Mouse (Mus musculus): ENCODE results near the gene Fut2.
A peak's percentile ranks its signal among the peaks of the same experiment; 100 is the strongest.

Fut2 gene

DNA sequence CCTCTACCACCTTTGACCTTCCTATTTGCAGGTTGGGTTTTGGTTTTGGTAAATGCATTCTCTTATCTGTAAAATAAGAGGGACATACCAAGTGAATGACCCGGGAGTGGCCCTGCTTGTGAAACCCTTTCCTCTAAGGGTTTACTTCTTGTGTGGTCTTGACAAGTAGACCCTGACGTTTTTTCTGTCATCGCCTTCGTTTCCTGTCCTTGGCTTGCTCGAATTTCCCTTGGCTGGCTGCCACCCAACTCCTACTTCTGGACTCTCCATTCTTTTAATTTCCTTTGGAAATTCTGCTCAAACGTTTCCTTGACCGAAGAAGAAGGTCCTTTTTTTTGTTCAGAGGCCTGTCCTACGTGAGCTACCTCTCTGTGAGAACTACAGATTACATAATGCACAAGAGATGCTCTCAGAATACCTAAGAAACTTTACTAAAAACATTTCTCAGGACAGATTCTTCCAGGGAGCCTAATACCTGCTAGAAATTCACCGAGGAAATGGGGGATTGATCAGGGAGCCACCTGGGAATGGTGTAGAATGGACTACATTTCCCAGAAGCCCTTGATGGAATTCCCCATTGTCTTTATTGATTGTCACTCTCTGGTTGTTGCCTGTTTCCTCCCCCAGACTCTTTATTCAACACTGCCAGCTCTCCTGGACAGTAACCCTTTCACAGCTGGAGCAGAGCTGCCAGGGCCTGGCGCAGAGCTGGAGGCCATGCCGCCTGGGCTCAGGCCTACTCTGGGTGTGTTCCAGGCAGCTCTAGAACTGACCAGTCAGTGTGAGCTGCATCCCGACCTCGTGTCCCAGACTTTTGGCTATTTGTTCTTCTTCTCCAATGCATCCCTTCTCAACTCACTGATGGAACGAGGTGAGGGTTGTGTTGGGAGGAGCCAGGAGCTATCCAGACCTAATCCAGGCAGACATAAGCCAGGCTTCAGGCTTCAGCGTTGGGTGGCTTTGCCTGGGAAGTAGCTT lies 30.2 kb downstream of the Fut2 start:
- peak; percentile 82 for DNase-seq

DNA sequence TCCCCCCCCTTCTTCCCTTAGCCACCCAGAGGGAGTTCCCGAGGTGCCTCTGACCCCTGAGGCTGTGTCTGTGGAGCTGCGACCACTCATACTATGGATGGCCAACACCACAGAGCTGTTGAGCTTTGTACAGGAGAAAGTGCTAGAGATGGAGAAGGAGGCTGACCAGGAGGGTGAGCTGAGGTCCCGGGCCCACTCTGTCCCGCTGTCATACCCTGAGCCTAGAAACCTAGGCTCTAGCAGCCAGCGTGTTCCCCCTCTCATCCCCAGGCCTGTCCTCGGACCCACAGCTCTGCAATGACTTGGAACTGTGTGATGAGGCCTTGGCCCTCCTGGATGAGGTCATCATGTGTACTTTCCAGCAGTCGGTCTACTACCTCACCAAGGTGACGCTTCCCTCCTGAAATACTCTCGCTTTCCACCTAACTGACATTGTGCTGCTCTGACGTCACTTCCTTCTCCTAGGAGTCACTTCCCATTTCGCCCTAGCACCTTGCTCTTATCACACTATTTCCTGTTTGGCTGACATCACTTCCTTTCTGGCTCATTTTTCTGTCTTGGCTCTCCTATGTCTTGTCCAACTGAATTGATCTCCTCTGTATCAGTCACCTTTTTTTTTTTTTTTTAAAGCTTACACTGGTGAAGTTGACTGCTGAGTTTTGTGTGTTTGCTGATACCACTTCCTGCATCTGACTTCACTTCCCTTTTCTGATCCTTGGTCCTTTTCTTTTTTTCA lies 31.1 kb downstream of the Fut2 start:
- peak; percentile 69 for DNase-seq

- peak; percentile 56 for DNase-seq
These were observed 33.7 kb downstream of the Fut2 start for GRCm38 (mm10) chr7:45632499-45632898.

GRCm38 (mm10) chr7:45630064-45630907 lies 35.9 kb downstream of the Fut2 start:
- peak; percentile 55 for DNase-seq

- DNase-seq, result peak; percentile 93
These were observed 37.6 kb downstream of the Fut2 start for GRCm38 (mm10) chr7:45628364-45629294.

GRCm38 (mm10) chr7:45627261-45627660 lies 38.9 kb downstream of the Fut2 start, which contains the start of gene Rasip1:
TSS of gene Rasip1 (plus strand) at chr7:45627488.
- peak; percentile 84 for DNase-seq

DNA sequence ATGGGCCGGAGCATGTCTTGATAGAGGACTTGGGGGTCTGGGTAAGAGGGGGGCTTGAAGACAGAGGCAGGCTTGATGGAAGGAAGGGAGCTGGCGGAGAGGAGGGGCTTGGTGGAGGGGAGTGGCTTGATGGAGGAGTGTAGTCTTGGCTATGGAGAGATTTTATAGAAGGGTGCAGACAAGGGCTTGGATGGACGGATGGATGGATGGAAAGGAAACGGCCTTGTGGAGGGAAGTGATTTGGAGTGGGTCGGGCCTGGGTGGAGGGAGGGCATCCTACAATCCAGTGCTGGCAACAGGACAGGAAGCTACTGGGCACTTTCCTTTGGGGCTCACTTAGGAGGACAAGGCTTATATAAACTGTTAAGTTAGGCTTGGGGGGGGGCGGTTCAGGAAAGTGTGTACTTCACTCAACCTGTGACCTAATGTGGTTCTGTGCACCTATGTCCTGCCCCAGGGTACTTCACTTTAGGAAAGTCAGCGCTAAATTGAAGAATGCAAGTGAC lies 39.6 kb downstream of the Fut2 start:
- DNase-seq, result peak; percentile 63

DNA sequence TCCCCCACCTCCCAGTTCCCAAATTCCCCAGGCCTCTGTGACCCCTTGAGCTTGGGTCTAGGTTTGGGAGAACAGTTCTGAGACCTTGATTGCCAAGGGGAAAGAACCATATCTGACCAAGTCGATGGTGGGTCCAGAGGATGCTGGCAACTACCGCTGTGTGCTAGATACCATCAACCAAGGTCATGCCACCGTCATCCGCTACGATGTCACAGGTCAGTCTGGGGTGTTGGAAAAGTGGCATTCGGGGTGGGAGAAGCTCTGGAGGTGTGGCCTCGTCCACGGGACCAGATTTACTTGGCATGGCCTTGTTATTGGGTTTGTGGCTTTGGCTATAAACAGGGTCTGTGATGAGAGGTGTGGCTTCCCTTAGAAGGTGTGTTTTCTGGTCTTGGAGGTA lies 40.7 kb downstream of the Fut2 start:
- no peak for DNase-seq

DNA sequence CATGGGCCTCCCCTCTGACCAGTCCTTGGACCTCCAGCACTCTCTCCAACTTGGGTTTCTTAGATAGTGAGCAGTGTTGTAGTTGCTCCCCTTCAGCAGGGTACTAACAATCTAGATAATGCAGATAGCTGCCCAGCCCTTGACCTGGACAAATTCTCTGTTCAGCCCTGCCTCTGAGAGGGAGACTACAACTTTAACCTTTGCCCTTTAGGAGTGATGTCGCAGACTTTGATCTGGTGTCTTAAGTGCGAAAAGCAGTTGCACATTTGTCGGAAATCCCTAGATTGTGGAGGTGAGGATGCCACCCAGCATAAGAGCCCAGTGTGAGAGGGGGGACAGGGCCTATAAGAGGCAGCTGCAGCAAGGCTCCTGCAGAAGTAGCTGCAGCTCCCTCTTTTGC lies 41.5 kb downstream of the Fut2 start:
- DNase-seq, result no peak

- no peak for DNase-seq
These were observed 42.7 kb downstream of the Fut2 start for GRCm38 (mm10) chr7:45623507-45623906.

GRCm38 (mm10) chr7:45621443-45621842 lies 44.8 kb downstream of the Fut2 start, which contains the start of gene Izumo1:
TSS of gene Izumo1 (plus strand) at chr7:45621811.
- peak; percentile 78 for DNase-seq

GRCm38 (mm10) chr7:45619592-45619991 lies 46.6 kb downstream of the Fut2 start:
- DNase-seq, result no peak

DNA sequence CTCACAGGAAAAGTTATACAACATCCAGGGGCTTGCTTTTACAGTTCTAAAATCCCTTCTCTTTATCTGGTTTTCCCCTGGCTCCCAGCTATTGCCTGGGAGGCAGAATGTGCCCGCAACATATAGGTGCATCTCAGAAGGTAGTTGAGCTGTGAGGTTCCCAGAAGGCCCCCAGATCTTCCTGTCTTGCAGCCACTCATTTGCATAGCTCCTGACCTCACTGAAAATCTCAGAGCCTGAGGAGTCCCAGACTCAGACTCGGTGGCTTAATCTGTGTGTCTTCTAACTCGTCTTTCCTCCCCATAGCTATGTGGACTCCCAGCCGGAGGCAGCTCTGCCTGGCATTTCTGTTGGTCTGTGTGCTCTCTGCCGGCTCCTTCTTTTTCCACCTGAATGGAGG lies 47.9 kb downstream of the Fut2 start:
- no peak for DNase-seq

DNA sequence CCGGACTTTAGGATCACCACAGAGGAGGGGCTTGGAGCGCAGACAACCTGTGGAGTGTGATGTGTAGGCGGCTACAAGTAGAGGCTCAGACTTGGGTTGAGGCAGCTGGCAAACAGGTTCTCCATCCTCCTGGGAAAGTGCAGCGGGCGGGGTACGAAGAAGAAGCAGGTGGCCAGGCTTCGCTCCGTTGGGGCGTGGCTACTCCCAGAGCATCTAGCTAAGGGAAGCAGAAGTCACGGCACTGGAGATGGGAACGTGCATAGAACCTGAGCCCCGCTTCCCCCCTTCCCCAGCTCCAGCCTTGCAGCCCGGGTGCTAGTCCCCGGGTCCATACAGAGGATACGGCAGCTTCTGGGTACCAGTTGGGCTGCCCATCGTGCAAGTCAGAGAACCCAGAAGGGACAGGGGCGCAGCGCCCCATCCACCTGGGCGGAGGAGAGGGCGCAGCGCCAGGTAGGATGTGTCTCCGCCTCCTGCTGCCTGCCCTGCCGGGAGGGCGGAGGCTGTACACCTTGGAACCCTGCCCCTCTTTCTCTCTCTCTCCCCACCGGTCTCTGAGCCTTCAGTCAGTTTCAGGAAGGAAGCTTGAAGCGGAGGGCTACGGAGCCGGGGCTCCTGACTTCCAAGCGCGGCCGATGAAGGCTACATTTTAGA lies 49.0 kb downstream of the Fut2 start, which contains the start of gene Fut1:
TSS of gene Fut1 (plus strand) at position 248 of the 654 bp plus-strand sequence.
- DNase-seq, result no peak

DNA sequence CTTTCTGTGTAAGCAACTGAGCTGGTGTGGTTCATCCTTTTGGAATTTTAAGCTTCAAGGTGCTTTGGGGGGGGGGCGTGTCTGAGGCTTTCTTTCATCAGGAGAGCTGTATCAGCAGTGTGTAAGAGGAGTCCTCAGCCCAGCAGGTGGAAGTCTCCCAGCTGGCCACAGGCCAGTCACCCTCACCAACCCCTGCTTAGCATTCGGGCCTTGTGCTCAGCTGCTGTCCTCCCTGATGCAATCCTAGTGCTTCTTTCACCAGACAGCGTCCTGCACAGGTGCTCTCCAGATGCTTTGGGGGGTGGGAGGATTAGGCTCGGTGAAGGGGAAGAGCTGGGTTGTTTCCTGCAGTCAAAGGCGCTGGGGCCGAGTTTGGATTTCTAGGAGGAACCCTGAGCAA lies 49.9 kb downstream of the Fut2 start:
- no peak for DNase-seq

- DNase-seq, result no peak
These were observed 56.7 kb downstream of the Fut2 start for GRCm38 (mm10) chr7:45609511-45609910.

GRCm38 (mm10) chr7:45605704-45606289 lies 60.4 kb downstream of the Fut2 start:
- DNase-seq, result no peak

- DNase-seq, result no peak
These were observed 67.0 kb downstream of the Fut2 start for GRCm38 (mm10) chr7:45598960-45599879.

All from lung, postnatal 10 days (tissue).